Mouse (Mus musculus) G1E (cell line): Measurements from ENCODE around the gene Dnajc27.

Source experiments
- CTCF ChIP-seq: IDR thresholded peaks from 2 replicates; pipeline ENCODE4 v1.5.1; 2012; ENCODE audit warnings: low read depth, low read length, inconsistent platforms, mixed read lengths
- GATA1 ChIP-seq: IDR thresholded peaks from 2 replicates; pipeline ENCODE4 v1.6.1; 2012; ENCODE audit warnings: borderline replicate concordance, low read length, inconsistent platforms, mixed read lengths
- POLR2AphosphoS5 ChIP-seq: IDR thresholded peaks from 2 replicates; pipeline ENCODE4 v1.6.1; 2012; ENCODE audit warnings: low read depth, low read length, inconsistent platforms; ENCODE audit not compliant: insufficient replicate concordance

DNA sequence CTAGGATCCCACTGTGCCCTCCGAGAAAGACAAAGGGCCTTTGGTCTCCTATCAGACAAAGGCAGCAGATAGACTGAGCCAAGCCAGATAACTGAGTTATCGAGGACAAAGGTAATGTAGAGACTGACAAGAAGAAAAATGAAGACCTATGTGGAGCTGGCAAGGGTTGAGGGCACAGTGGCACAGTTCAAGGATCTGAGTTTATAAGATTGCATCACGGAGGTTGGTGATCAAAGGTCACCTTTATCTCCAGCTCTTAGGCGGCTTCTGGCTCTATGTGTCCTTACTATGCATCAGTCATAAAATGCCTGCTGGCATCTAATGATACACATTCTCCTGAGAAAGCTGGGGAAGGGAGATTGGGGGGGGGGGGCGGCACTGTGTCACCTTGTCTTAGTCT is 46.2 kb upstream of the Dnajc27 start:
- no peak for TF ChIP-seq CTCF
- no peak for TF ChIP-seq POLR2AphosphoS5
- TF ChIP-seq GATA1 = no peak
